Mouse (Mus musculus): ENCODE data around the gene Atrnl1.

Gene Atrnl1

DNA sequence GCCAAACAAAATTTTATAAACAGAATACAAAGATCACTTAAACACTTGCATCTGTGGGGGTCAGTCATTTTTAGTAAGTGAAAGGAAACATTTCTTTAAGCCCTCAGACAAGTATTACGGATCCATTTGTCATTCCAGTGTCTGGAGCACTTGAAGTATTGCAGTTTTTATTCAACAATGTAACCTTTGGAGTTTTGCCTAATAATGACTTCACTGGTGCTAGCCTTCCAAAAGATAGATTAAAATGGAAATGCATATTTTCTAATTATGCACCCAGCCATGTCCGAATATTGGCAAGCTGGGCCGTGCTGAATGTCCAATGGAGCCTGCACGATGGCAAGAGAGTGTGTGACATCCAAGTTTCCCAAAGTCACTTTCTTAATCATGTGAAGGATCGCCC is 513.7 kb downstream of the Atrnl1 start:
- DNase-seq, result no peak

DNA sequence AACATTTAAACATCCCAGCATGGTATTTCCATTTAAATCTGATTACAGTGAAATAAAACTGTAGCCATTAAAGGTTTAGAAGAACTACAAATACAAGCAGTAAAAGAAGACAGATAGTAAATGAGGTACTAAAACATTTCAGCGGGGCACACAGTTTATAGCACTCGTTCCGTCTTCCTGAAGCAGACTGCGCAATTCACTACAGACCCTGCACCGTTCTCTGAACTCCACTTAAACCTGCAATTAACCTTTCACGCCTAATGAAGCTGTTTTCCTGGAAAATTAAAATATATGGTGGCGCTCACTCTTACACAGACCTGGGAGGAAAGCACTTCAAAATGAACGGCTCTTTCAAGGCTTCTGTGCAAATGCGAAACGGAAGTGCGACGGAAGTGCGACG is 514.2 kb downstream of the Atrnl1 start:
- no peak for DNase-seq

DNA sequence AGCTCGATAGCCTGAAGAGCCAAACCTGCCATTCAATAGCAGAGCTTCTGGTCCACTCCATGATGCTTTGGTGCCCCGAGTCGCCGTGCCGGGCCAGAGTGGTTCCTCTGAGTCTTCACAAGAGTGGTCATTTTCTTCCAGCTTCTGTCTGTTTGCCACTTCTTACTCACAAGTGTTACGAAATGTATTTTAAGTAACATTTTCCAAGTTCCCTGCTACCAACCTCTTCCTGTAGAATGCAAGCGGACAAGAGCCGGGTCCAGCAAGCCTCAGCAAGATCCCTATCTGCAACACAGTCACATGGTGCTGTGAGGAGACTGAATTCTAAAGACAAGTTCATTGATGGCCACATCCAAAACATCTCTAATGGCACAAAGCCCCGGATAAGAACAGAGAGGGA is 521.1 kb downstream of the Atrnl1 start:
- DNase-seq, result no peak

DNA sequence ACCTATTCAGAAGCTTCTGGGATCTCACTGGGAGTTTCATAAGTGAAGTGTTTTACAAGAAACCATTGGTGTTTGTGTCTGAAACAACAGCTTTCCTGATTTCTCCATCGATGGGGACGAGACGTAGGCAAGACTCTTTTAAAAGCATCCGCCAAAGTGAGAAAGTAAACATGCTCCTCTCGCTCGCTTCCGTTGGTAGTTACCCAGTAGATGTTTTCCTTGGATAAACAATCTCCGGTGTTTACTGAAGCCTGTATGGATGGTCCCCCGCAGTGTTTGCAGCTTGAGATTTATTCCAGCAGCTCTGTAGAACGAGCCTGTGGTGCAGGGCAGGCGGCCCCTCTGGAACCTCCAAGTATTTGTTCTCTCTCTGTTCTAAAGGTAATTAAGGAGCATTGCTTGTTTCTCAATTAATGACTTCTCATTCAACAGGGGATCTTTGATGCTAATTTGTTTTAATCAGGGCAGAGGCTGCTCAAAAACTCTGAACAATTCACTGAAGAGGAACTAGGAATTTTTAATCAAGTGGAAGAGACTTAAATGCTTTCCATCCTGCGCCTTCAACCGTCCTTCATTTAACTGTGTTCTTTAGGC is 529.5 kb downstream of the Atrnl1 start:
- DNase-seq, result no peak

DNA sequence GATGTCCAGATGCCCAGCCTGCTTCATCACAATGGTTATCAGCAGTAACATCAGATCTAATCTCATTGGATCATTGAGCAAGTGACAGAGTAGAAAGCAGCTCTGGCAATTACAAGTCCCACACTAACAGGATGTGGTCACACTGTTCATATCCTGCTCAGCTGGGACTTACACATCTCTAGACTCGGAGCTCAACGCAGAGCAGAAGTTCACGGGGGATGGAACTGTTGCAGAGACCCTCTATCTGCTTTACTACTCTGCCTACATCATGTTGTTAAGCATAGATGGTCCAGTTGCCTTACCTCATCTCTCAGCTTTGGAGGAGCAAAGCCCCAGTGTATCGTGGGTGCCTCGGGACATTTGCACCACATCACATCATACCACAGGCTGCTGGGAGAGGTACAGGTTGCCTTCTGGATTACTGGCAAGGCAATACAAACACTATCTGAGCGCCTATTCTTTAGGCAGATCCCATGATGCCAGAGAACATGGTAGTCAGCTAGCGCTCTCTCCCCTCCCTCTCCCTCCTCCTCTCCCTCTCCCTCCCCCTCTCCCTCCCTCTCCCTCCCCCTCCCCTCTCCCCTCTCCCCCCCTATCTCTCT is 533.1 kb downstream of the Atrnl1 start:
- no peak for DNase-seq

DNA sequence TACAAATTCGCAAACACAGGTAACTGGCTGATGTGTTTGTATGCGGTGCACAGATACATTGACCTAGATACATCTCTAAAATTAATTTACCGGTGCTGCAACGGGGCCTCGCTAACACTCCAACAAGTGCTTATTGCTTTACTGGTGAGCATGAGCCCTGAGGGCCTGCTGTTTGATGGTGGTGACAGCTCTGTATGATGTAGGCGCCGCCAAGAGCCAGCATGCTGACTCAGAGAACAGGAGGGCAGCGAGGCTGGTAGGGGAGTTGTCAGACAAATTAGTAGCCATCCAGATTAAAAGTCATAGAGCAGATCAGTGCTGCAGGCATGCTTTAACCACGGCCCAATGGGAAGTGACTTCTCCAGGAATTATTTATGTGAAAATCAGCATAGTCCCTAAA is 534.7 kb downstream of the Atrnl1 start:
- no peak for DNase-seq

DNA sequence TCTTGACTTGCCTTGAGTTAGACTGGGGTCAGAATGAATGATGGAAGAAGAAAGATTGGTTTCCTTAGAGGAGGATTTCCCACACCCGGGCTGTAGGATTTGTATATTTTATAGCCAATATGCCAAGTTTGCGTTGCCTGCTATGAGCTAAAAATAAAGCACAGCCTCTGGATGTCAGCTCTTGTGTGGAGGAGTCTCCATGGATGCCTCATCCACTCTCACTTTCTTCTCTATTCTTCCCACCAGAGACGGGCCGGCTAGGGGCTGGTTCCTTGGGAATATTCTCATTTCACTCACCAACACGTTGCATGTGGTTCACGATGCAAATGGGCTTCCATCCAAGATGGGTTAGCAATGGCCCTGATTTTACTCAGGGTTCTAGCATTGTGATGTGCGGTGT is 540.4 kb downstream of the Atrnl1 start:
- DNase-seq, result no peak

DNA sequence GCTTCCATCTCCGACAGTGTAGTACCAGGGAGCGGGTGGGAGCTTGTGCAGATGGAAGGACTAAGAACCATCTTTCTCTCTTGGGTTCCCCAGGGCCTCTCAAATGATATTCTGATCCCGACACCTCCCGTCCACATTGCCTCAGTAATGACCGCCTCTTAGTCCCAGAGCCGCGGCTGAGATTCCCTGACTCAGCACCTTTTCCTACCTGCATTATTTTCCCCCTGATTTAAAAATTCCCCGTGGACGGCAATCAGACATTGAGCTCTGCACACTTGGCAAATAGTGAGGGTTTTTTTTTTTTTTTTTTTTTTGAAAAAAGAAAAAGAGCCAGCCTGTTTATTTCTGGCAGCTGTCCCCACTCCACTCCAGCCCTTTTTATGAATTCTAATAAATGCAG is 550.7 kb downstream of the Atrnl1 start:
- DNase-seq, result no peak

DNA sequence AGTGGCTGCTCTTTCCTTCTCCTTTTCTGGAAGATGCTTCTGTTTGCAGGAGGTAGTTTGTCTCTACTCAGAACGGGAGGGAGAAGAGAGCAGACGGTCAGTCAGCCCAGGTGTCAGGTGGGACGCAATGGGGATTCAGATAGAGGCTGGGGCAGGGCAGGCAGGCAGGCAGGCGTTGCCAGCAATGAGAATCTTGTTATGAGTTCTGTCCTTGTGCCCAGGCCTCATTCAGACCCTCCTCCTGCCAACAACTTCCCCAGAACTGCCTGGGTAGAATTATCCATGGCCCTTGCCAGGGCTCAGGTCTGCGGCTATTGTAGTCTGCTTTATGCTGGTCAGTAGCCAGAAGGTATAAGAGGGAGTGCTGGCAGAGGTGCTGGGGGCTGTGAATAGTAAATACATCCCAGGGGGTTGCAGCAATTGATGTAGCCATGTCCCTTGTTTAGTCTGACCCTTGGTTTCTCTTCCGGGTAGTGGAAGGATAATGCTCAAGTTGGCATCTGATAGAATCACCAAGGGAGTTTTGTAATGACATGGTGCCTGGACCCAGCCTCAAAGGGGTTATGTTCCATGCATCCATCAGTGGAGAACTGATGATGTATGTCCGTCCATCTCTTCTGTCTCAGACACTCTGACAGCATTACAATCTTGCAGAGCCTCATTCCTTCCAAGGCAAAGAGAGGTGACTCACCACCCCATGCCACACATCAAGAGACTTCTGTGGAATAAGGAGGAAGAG is 554.2 kb downstream of the Atrnl1 start:
- DNase-seq, result no peak

DNA sequence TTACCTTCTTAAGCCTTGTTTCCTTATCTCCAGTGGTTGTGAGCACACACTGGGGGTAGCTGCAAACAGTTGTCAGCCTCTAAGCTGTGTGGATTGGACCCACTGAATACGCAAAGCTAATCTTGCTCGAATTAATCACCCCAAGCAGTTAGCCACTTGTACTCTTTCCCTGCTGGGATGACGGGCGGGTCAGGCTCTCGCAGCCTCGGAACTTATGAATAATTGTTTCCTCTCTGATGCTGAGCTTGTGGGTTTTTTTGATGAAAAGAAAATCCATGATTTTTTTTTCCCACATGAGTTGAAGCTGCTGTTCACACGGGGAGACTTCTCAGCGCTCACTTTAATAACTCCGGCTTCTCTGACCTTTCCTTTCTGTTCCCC is 554.8 kb downstream of the Atrnl1 start:
- no peak for DNase-seq

DNA sequence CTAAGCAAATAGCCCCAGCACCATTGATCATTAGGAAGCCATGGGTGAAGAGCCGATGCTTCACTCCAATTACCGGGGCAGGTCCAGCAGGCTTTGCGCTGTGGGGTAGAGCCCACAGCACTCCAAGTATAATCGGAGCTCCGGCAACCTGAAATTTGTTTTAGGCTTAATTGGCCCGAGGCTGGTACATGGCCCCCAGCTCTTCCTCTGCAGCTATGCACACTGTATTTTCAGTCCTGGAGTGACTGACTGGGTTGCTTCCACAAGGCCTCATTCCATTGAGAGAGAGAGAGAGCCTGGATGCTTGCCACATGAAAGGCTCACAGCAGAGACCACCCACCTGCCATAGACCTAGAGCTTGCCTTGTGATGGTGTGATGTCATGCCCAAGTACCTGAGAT is 555.3 kb downstream of the Atrnl1 start:
- no peak for DNase-seq

DNA sequence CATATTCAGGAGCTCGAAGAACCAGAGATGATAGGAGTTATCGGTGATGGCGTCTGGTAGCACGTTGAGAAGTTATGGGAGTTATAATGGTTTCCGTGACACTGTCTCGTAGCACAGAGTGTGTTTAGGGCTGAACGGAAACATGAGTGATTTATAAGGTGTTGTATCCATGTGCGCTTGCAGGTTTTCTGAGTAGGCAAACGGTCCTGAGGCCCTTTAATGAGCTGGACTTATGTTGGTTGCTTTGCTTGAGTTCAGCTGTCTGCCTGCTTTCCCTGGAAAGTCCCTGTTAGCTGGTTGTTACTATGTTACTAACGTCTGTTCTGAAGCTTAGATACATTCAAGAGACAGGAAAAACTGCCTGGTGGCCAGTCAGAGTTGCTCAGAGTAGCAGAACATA is 567.6 kb downstream of the Atrnl1 start:
- DNase-seq, result no peak

DNA sequence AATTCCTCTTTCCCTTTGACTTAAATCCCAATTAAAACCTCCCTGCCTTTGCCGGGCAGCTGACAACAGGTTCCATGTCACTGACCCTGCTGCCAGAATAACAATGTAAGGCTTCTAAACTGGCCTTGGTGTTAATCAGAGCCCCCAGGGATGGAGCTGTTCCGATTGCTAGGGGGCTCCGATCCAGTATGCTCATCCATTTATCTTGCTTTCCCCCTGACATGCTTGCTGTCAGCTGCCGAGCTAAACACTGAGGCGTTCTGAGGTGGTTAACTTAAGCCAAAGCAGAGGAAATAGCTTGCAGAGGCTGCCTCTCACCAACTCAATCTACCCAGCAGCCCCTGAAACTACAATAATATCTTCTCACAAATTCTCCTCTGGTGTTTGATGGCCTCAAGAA is 569.9 kb downstream of the Atrnl1 start:
- no peak for DNase-seq
